Mouse (Mus musculus) kidney, adult 2 months (tissue): ENCODE data around the gene Olfr527.

Experiments
- CTCF ChIP-seq: fragments of 200-500 bp; conservative IDR thresholded peaks from 2 replicates; pipeline ENCODE4 v1.5.1; 2011; ENCODE audit warnings: low read depth, mild to moderate bottlenecking, control low read depth, low read length, moderate library complexity, mixed read lengths; ENCODE audit not compliant: insufficient read depth, insufficient read length
- POLR2A ChIP-seq: fragments of 200-500 bp; IDR thresholded peaks from one replicate; pipeline ENCODE4 v1.6.1; 2011; ENCODE audit warnings: low read depth, low read length, control low read depth

- TF ChIP-seq POLR2A, result no peak
- no peak for TF ChIP-seq CTCF
Observed at GRCm38 (mm10) chr7:140299416-140299815, 34.4 kb upstream of the Olfr527 start.
